Mouse (Mus musculus): ENCODE measurements around the gene Znrf4.

Znrf4 gene

DNA sequence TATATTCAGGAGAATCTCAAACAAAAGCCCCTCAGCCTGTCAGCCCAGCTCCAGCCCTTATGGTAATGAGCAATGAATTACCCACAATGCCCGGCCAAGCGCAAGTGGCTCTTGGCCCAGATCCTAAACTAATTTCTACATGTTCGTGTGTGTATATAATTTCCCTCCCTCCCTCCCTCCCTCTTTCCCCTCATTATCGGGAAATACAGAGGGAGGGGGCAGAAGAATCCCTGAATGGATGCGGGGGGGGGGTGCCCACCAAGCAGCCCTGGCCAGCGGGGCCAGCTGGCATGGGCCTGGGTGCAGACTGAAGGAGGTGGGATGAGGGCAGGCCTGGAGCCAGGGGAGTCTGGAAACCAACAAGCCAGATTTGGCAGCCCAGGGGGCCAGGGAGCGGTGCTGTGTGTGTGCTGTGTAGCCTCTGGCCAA is 44.8 kb downstream of the Znrf4 start:
- DNase-seq (ENCODE audit: low read depth) = no peak

DNA sequence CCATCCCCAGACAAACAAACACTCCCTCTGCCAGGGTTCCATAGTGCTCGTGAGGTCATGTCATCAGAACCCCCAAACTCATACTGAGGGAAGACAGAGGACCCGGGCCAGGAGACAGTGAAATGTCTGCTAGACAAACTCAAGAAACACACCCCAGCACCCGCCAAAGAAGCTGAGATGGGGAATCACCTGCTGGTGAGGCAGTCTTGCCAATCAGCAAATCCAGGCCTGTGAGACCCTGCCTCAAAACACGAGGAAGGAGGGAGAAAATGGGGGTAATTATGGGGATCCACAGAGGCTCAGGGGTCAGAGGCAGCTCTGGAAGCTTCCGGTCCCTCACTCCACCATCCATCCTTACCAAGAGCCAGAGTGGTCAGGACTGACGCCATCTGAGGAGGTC is 45.5 kb downstream of the Znrf4 start:
- DNase-seq (ENCODE audit: low read depth) = no peak

DNA sequence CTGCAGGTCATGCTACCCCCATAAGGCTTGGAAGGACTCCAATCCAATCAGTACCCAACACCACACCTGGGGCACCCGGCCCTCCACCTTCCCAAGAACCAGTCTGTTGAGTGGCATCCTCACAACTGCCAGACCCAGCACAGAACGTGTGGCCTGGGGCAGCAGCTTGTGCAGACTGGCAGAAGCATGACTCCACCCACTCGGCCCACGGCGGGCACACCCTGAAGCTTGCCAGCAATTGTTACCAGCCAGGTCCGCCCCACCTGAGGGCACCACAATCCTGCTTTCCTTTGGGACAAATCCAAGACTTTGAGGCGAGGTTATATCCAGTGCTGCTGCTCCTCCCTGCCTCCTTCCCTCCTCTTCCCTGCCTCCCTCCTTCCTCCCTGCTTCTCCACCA is 47.4 kb downstream of the Znrf4 start:
- DNase-seq (ENCODE audit: low read depth) = no peak

DNA sequence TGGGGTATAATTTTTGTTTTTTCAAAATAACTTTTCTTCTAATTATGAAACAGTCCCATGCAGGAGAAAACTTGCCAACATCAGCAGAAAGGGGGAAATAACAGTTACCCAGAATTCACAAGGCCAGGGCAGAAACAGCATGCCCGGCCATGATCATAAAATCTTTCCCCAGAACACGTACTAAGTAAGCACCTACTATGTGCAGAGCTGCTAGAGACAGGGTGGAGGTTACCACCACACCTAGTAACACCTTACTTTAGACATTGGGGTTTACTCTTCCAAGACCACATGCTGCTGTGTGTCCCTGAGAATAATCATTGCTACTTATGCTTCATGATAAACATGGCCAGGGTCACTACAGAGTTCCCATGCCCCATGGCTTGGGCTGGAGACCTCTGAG is 47.9 kb downstream of the Znrf4 start:
- no peak for DNase-seq (ENCODE audit: low read depth)

DNA sequence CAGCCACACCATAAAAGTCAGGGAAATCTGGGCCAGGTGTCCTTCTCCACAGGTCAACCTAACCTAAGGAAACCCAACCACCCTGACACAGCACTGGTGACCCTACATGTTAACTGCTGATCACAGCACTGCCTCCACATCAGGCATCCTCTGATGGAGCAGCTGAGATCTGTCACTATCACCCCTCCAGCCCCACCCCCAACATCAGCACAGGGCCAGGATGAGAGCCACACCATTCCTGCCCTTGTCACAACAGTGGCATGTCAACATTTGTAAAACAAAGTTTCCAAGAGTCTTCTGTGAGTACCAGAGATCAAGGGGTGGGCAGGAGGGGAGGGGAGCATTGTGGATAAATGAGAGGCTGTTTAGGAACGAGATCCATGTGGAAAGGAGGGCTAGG is 48.7 kb downstream of the Znrf4 start:
- DNase-seq (ENCODE audit: low read depth) = no peak

DNA sequence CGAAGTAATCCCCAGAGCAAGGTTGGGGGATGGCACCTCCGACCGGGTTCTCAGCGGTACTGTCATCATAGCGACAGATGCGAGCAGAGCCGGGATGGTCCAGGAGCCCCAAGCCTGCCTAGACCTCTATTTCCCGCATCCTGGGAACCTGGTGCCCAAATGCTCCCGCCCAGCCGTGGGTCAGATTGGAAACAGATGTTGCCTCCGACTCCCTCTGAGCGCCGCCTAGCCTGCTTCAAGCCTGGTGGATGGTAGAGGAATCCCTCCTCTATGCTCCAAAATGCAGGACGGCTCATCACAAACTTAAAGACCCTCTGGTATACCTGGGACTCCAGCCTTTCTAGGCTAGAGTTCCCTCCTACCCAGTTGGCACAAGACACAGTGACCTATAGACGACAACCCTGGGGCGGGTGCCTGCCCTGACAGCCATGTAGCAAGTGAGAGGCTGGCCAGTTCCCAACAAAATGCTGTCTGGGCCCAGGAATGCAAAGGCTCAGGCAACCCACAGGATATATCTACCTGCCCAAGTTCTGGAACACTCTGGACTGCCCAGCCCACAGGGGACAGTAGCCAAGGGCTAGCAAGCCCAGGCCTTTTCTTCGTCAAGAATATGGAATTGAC is 49.3 kb downstream of the Znrf4 start:
- no peak for DNase-seq (ENCODE audit: low read depth)

DNA sequence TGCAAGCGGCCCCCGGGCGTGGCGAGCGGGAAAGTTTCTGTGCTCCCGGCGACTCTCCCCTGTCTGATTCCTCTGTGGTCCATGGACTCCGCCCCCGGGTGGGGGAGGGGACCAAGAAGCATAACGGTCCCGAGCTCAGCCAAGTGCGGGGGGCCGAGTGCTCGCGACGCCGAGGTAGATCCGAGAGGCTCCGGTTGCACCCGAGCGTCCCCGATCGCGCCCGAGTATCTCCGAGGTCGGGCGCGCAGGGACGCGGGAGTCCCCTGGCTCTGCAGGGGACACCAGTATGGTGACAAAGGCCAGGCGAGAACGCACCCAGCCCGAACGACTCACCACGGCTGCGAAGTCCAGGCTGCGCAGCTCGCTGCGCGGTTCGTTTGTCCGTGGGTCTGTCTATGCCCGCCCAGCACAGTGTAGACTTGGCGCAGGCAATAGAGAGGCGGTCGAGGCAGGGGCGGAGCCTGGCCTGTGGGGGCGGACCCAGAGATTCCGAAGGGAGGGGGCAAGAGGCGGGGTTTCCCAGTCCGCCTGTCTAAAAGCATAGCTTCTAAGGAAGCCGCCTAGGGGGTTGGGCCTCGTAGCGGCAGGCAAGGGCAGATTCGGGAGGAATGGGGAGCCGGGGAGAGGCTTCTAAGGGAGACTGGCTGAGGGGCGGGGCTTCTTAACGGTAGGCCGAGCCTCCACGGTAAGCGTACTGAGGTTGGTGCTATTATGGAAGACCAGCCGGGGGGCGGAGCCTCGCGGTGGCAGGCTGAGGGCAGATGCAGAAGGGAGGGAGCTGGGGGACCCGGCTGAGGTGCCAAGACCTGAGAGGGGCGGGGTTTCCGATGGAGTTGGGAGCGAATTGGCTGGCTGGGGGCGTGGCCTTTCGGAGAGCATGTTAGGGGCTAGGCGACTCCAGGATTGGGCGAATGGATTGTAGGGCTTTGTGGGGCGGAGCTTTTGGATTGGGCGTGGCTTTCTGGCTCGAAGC is 50.2 kb downstream of the Znrf4 start:
- peak; percentile 100 for DNase-seq (ENCODE audit: low read depth)
